Mouse (Mus musculus) T-helper 17 cell (primary cell): Measurements from ENCODE around the gene Rps12-ps3.

Source experiments
- in situ Hi-C, 2 experiments: fragments of 300-600 bp; cut with MboI, MseI; formaldehyde crosslinking; loops; 1 replicate in 1 of 2; 2 replicates in 1 of 2; pipeline ENCODE4 v1.15.1; 2025; ENCODE audit warnings: high pct_unique_total_duplicates in 2 of 2

The Rps12-ps3 gene

GRCm38 (mm10) chr19:59321990-59322389, at the start of gene Rps12-ps3:
Gene Rps12-ps3 (plus strand): TSS chr19:59322290.
- in situ Hi-C loops: loop anchor here in 1 of 2 experiments (25.0 kb wide), 1 partner anchor 1440 kb away; the partner anchor contains the start of gene Nanos1

- in situ Hi-C loops: no loop called here
Measured at GRCm38 (mm10) chr19:59273190-59273589, 48.9 kb upstream of the Rps12-ps3 start.

- in situ Hi-C loops: no loop called here
Measured at GRCm38 (mm10) chr19:59276354-59276753, 45.7 kb upstream of the Rps12-ps3 start.

- in situ Hi-C loops: no loop called here
Measured at GRCm38 (mm10) chr19:59280841-59281240, 41.2 kb upstream of the Rps12-ps3 start.

GRCm38 (mm10) chr19:59282001-59282400, 40.1 kb upstream of the Rps12-ps3 start:
- in situ Hi-C loops: no loop called here

GRCm38 (mm10) chr19:59289042-59289441, 33.0 kb upstream of the Rps12-ps3 start:
- in situ Hi-C loops: no loop called here

- in situ Hi-C loops: no loop called here
Measured at GRCm38 (mm10) chr19:59289811-59290210, 32.3 kb upstream of the Rps12-ps3 start.

- in situ Hi-C loops: no loop called here
Measured at GRCm38 (mm10) chr19:59292183-59292839, 29.8 kb upstream of the Rps12-ps3 start.

- in situ Hi-C loops: loop anchor here in 1 of 2 experiments (5.0 to 25.0 kb wide), 2 partner anchors 78 to 1447 kb away; partner anchors contain the start of gene Nanos1
Measured at GRCm38 (mm10) chr19:59315308-59315707, 6.8 kb upstream of the Rps12-ps3 start.

- in situ Hi-C loops: loop anchor here in 1 of 2 experiments (5.0 to 25.0 kb wide), 2 partner anchors 79 to 1446 kb away; partner anchors contain the start of gene Nanos1
Measured at GRCm38 (mm10) chr19:59316571-59316970, 5.5 kb upstream of the Rps12-ps3 start.

- in situ Hi-C loops: loop anchor here in 1 of 2 experiments (25.0 kb wide), 2 partner anchors 1431 to 1719 kb away; partner anchors contain the start of genes Atrnl1 and Nanos1
Measured at GRCm38 (mm10) chr19:59330816-59331225, 8.7 kb downstream of the Rps12-ps3 start.

- in situ Hi-C loops: loop anchor here in 1 of 2 experiments (25.0 kb wide), 2 partner anchors 1426 to 1724 kb away; partner anchors contain the start of genes Atrnl1 and Nanos1
Measured at GRCm38 (mm10) chr19:59336655-59337054, 14.6 kb downstream of the Rps12-ps3 start.

- in situ Hi-C loops: loop anchor here in 1 of 2 experiments (25.0 kb wide), 2 partner anchors 1424 to 1726 kb away; partner anchors contain the start of genes Atrnl1 and Nanos1
Measured at GRCm38 (mm10) chr19:59337872-59338681, 16.0 kb downstream of the Rps12-ps3 start.

GRCm38 (mm10) chr19:59339908-59340307, 17.8 kb downstream of the Rps12-ps3 start:
- in situ Hi-C loops: loop anchor here (10.0 to 25.0 kb wide), 3 partner anchors 935 to 1728 kb away; partner anchors contain the start of genes Atrnl1 (in 1 of the 2) and Nanos1 (in 1 of the 2)

GRCm38 (mm10) chr19:59342964-59343363, 20.9 kb downstream of the Rps12-ps3 start:
- in situ Hi-C loops: loop anchor here (10.0 to 25.0 kb wide), 3 partner anchors 938 to 1731 kb away; partner anchors contain the start of genes Atrnl1 (in 1 of the 2) and Nanos1 (in 1 of the 2)

GRCm38 (mm10) chr19:59344304-59344711, 22.2 kb downstream of the Rps12-ps3 start:
- in situ Hi-C loops: loop anchor here (10.0 to 25.0 kb wide), 3 partner anchors 940 to 1732 kb away; partner anchors contain the start of genes Atrnl1 (in 1 of the 2) and Nanos1 (in 1 of the 2)

- in situ Hi-C loops: loop anchor here (5.0 to 25.0 kb wide), 4 partner anchors 37 to 1733 kb away; partner anchors contain the start of genes Atrnl1 (in 1 of the 2) and Nanos1 (in 1 of the 2)
Measured at GRCm38 (mm10) chr19:59345081-59345657, 23.1 kb downstream of the Rps12-ps3 start.

GRCm38 (mm10) chr19:59345658-59346283, 23.7 kb downstream of the Rps12-ps3 start, which contains the start of gene Pdzd8:
Gene Pdzd8 (minus strand): TSS chr19:59345780.
- in situ Hi-C loops: loop anchor here (5.0 to 25.0 kb wide), 4 partner anchors 37 to 1733 kb away; partner anchors contain the start of genes Atrnl1 (in 1 of the 2) and Nanos1 (in 1 of the 2)

GRCm38 (mm10) chr19:59346325-59346724, 24.2 kb downstream of the Rps12-ps3 start:
- in situ Hi-C loops: loop anchor here (5.0 to 25.0 kb wide), 4 partner anchors 36 to 1734 kb away; partner anchors contain the start of genes Atrnl1 (in 1 of the 2) and Nanos1 (in 1 of the 2)
